Mouse (Mus musculus): Measurements from ENCODE around the gene Hibadh. TPM values are rescaled to one million over a fixed set of nuclear protein-coding genes. Genes with fewer than 3 reads are reported as not detected.
A peak's percentile ranks its signal among the peaks of the same experiment; 100 is the strongest.

Gene Hibadh
- polyA plus RNA-seq, 1 experiment from 2014 or later = 63.4 TPM

DNA sequence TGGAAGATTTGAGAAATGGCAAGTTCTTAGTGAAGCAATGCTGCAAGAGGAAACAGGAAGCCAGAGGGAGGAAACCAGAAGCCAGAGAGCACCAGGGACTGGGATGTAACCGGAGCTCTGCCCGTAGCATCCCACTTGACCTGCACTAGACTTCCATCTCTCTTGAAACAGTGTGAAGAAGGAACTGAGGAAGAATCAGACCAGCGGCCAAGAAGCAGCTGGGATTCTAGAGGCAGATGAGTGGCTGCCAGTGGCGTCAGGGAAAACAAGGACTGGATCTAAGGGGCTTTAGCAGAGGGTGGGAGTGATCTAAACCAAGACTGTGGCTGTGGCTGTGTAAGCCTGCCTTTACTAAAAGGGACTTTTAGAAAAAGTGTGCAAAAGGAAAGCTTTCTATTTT, 95.8 kb downstream of the Hibadh start:
- Histone ChIP-seq H3K4me1 (replicated peaks) (peaks cover 37% of the 10 kb centered on the region), H3K9me3 (no peaks in the 10 kb centered on the region), H3K9ac (no peak overlapping the region), H3K4me3 (no peak overlapping the region), H3K27ac (replicated peaks) (no peak overlapping the region), H3K36me3 (peaks cover 19% of the 10 kb centered on the region), H3K4me2 (no peak overlapping the region), H3K27me3 (no peaks in the 10 kb centered on the region)
- WGBS = 57% methylated on average over 4 of the region's 4 CpGs
- ATAC-seq (ENCODE audit: low read depth) = no peak

DNA sequence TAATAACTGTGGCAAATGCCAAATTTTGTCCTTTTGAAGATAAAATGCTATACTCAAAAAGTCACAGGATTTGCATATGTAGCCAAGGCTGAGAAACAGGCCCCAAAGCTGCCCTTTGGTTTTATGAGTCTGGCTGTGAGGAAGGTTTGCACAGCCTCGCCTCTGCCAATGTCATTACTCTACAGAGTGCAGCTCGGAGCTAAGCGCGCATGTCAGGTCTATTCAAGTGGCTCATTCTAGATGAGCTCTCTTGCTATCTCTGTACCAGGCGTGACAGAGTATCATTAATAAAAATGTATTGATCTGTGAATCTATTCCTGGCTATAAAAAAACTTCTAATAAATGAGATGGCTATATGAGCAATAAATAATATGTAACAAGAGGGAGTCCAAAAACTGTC, 97.7 kb downstream of the Hibadh start:
- no peaks in the 10 kb centered on the region for H3K27me3 ChIP-seq
- H3K36me3 ChIP-seq = peaks cover 24% of the 10 kb centered on the region
- no peak overlapping the region for H3K27ac ChIP-seq (replicated peaks)
- H3K9ac ChIP-seq = no peak overlapping the region
- H3K4me3 ChIP-seq = no peak overlapping the region
- no peak overlapping the region for H3K4me2 ChIP-seq
- H3K4me1 ChIP-seq (replicated peaks) = peaks cover 37% of the 10 kb centered on the region
- ATAC-seq (ENCODE audit: low read depth) = 0 out of 2 replicates have a peak, but pooled peaks have one; percentile 63
- no peaks in the 10 kb centered on the region for H3K9me3 ChIP-seq
- WGBS = 40% methylated on average over 5 of the region's 5 CpGs

DNA sequence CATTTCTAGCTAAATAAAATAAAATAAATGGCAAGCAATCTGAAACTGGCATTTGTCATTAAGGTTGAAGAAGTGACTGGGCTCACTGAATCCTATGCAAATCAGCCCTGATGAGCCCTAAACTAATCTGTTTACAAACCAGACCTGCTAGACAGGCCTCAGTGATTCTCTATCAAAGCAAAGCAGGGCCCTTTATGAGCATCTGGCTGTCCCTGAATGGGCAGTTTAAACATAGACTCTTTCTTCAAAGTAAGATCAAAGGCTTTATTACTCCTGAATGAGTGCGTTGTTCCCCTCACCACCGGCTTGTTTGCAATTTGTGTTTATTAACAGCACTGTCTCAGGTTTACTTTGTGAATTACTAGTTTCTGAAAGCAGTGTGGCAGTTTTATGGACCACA, 100.3 kb downstream of the Hibadh start:
- H3K4me2 ChIP-seq = no peak overlapping the region
- H3K36me3 ChIP-seq = peaks cover 17% of the 10 kb centered on the region
- WGBS = 8% methylated on average over 2 of the region's 2 CpGs
- H3K9ac ChIP-seq = no peak overlapping the region
- H3K27me3 ChIP-seq = no peaks in the 10 kb centered on the region
- no peak overlapping the region for H3K27ac ChIP-seq (replicated peaks)
- no peak overlapping the region for H3K4me3 ChIP-seq
- no peak for ATAC-seq (ENCODE audit: low read depth)
- peaks cover 37% of the 10 kb centered on the region for H3K4me1 ChIP-seq (replicated peaks)
- peaks cover 9% of the 10 kb centered on the region; the same call in 1 of the 2 replicates for H3K9me3 ChIP-seq

DNA sequence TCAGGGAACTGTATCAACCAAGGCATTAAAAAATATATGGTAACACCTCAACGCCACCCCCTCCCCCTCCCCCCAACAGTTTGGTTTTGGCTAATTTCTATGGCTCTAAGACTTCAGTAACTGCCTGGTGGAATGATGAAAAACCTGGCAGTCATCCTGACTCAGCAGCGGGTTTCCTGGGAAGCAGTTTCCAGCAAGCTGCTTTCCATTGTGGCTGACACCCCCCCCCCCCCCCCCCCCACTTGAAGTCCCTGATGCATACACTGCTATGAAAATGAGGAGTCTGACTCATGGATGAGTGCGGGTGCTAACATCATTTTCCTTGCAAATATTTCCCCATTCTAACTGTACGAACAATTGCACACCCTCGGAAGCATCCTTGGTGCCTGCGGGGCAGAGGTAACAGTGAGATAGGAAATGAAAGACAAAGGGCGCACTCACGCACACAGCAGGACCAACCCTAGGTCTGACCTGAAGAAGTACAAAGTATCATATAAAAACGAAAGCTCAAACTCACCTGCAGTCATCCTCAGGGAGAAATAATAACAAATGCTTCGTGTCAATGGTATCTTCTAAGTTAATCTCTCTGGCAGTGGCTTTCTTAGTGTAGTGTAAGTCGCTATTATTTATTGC, 105.0 kb downstream of the Hibadh start:
- Histone ChIP-seq H3K4me1 (replicated peaks) (peaks cover 10% of the 10 kb centered on the region), H3K4me3 (no peak overlapping the region), H3K36me3 (peaks cover 15% of the 10 kb centered on the region), H3K4me2 (no peak overlapping the region), H3K9me3 (peaks cover 9% of the 10 kb centered on the region; the same call in 1 of the 2 replicates), H3K9ac (no peak overlapping the region), H3K27ac (replicated peaks) (no peak overlapping the region), H3K27me3 (no peaks in the 10 kb centered on the region)
- 69% methylated on average over 11 of the region's 11 CpGs for WGBS
- ATAC-seq (ENCODE audit: low read depth) = no peak

DNA sequence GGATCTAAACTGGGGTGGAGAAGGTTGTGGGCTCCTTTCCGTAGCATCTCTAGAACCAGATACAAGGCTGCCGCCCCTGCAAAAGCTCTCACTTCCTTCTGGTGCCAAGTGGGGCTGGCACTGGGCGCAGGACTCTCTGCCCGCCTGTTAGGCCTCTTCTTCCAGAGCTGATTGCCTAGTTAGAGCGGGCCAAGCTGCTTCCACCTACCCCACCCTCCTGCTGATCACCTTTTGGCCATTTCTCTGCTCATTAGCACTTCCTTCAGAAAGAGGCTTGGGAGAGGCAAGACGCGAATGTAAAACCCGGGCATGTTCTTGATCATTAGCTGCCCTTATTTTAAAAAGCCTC, 108.1 kb downstream of the Hibadh start:
- no peak overlapping the region for H3K27ac ChIP-seq (replicated peaks)
- H3K4me3 ChIP-seq = no peak overlapping the region
- peaks cover 7% of the 10 kb centered on the region; the same call in 1 of the 2 replicates for H3K36me3 ChIP-seq
- ATAC-seq (ENCODE audit: low read depth) = no peak
- no peaks in the 10 kb centered on the region for H3K27me3 ChIP-seq
- peaks cover 6% of the 10 kb centered on the region; the same call in 1 of the 2 replicates for H3K9me3 ChIP-seq
- no peaks in the 10 kb centered on the region for H3K4me1 ChIP-seq (replicated peaks)
- 89% methylated on average over 8 of the region's 8 CpGs for WGBS
- H3K9ac ChIP-seq = no peak overlapping the region
- no peak overlapping the region for H3K4me2 ChIP-seq

DNA sequence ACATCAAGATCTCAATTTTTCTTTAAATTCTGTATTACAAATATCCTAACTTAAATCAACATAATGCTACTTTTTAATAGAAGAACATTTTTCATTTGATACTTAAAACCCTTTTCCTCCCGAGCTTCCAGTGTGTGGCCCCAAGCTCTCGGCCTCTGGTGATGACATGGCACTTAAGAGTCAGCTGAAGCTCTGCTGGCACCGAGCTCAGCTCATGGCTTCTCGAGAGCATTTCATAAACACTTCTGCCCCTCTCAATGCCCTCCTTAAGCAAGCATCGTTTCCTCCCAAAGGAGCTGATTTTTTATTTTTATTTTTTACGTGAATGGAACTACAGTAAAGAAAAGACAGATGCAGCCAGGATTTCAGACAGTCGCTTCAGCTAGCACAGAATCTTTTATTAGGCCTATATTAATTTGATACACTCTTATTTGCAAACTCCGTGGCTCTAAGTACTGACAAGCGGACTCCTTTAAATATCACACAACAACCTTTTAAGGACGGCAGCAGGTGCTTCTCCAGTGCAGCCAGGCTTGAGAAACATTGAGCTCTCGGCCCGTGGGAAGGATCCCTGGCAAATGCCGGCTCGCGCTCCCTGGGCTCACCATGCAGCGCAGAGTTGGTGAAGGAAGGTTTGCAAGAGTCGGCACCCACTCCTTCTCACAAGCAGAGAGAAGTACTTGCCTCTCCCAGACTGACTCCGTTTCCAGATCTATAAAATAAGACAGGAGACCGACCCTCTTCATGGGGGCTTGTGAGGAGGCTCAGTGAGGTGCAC, 108.6 kb downstream of the Hibadh start:
- 0 out of 2 replicates have a peak, but pooled peaks cover under 1% of the 10 kb centered on the region for H3K9me3 ChIP-seq
- H3K4me1 ChIP-seq (replicated peaks) = no peaks in the 10 kb centered on the region
- no peak overlapping the region for H3K9ac ChIP-seq
- H3K4me2 ChIP-seq = no peak overlapping the region
- 83% methylated on average over 19 of the region's 19 CpGs for WGBS
- H3K4me3 ChIP-seq = no peak overlapping the region
- peaks cover 1% of the 10 kb centered on the region; the same call in 1 of the 2 replicates for H3K36me3 ChIP-seq
- H3K27ac ChIP-seq (replicated peaks) = no peak overlapping the region
- no peaks in the 10 kb centered on the region for H3K27me3 ChIP-seq
- no peak for ATAC-seq (ENCODE audit: low read depth)

DNA sequence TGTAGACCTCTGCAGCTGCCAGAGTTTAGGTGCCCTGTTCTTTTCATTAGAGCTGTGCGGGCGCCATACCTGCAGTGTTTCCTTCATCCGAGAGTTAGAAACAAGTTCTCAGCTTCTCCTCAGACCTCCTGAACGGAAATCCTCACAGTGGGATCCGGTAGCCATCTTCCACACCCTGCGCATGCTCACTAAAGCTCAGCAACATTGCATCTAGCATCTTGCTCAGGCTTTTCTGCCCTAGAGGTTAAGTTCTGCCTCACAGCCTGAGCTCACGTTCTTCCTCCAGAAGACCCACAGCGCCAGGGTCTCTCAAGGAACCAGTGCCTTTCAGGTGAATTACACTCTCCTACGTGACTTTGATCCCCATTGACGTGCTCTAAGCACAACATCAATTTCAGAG, 109.3 kb downstream of the Hibadh start:
- 91% methylated on average over 10 of the region's 10 CpGs for WGBS
- ATAC-seq (ENCODE audit: low read depth) = no peak
- Histone ChIP-seq H3K36me3 (no peaks in the 10 kb centered on the region), H3K27me3 (no peaks in the 10 kb centered on the region), H3K4me1 (replicated peaks) (no peaks in the 10 kb centered on the region), H3K27ac (replicated peaks) (no peak overlapping the region), H3K9ac (no peak overlapping the region), H3K4me3 (no peak overlapping the region), H3K9me3 (no peaks in the 10 kb centered on the region), H3K4me2 (no peak overlapping the region)

DNA sequence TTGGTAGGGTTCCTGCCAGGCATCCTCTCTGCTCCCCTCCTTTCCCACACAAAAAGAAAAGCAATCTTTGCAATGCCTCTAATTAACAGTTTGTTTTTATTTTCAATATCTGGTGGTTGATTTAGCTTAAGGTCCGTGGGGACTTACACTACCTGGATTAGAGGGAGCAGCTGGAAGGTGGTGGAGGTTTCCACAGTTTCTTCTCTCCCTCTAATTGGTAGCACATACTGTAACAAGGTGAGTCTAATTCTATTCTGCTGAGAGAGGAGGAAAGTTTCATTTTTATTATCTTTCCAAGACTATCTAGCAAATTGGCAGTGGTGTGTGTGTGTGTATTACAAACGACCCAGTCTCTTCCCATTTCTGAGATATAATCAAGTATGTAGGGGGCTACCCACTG, 116.0 kb downstream of the Hibadh start:
- H3K36me3 ChIP-seq = no peaks in the 10 kb centered on the region
- H3K9ac ChIP-seq = no peak overlapping the region
- H3K9me3 ChIP-seq = no peaks in the 10 kb centered on the region
- no peaks in the 10 kb centered on the region for H3K27me3 ChIP-seq
- no peak overlapping the region for H3K4me3 ChIP-seq
- H3K27ac ChIP-seq (replicated peaks) = no peak overlapping the region
- 57% methylated on average over 2 of the region's 2 CpGs for WGBS
- no peaks in the 10 kb centered on the region for H3K4me1 ChIP-seq (replicated peaks)
- H3K4me2 ChIP-seq = no peak overlapping the region
- no peak for ATAC-seq (ENCODE audit: low read depth)

DNA sequence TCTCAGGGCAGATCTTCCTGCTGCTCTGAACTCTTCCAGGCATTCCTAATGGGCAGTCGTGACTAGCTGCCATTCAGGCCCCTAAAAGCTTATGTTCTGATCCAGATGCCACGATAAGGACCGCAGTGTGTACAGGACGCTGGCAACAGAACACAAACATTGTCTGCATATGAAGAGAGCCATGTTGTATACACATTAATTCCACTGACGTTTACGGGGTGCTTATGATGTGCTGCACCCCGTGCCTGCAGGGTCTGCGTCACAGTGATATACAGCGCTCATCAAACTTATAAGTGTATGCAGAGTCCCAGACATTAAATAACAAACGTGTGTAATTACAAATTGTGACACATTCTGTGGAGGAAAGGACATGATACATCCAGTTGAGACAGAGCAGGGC, 121.5 kb downstream of the Hibadh start:
- WGBS = 76% methylated on average over 10 of the region's 10 CpGs
- H3K36me3 ChIP-seq = no peaks in the 10 kb centered on the region
- H3K9me3 ChIP-seq = no peaks in the 10 kb centered on the region
- H3K27ac ChIP-seq (replicated peaks) = no peak overlapping the region
- no peak overlapping the region for H3K4me3 ChIP-seq
- no peak overlapping the region for H3K9ac ChIP-seq
- H3K4me2 ChIP-seq = no peak overlapping the region
- ATAC-seq (ENCODE audit: low read depth) = no peak
- peaks cover 13% of the 10 kb centered on the region for H3K4me1 ChIP-seq (replicated peaks)
- no peaks in the 10 kb centered on the region for H3K27me3 ChIP-seq

DNA sequence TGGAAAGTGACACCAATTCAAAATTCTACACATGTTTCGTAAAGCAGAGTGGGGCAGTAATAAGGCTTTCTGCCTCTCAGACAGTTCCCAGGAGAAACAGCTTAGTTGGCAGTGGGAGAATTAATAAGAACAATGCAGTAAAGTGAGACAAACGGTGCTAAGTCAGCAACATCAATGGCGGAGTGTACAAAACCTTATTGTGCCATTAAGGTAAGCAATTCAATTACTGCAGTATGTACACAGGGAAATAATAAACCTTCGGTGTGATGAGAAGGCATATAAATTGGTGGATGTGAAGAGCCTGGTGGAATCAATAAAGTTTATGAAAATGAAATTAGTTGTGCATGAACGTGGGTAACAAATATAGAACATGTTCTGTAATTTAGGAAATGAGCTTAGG, 122.9 kb downstream of the Hibadh start:
- H3K4me3 ChIP-seq = no peak overlapping the region
- H3K4me1 ChIP-seq (replicated peaks) = peaks cover 19% of the 10 kb centered on the region
- H3K4me2 ChIP-seq = no peak overlapping the region
- no peaks in the 10 kb centered on the region for H3K27me3 ChIP-seq
- no peaks in the 10 kb centered on the region for H3K36me3 ChIP-seq
- 36% methylated on average over 5 of the region's 5 CpGs for WGBS
- ATAC-seq (ENCODE audit: low read depth) = peak; percentile 73
- H3K9ac ChIP-seq = no peak overlapping the region
- H3K9me3 ChIP-seq = no peaks in the 10 kb centered on the region
- H3K27ac ChIP-seq (replicated peaks) = peak overlapping the region; percentile 74; the same call in 1 of the 2 replicates

DNA sequence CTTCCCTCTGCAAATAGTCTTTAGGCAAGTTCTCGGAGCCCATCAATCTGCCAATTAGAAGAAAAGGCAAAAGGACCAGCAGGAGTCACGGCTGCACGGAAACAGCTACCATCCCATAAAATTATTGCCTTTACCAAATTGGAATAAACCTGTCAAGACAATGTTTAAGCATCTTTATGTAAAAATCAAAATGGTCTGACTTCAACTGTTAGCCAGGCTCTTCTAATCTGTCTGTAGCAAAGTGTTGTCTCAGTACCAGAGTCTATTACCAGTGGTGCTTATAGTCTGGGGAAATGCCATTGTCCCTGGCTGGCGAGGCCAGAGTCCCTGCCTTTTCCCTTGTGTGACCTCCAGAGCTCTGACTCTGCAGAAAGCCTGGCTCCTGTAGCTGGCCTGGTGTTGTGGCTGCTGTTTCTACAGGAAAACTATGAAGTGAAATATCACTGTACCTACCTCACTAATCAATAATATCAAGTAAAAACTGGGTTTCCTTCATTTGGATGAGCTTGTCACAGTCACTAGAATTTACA, 126.2 kb downstream of the Hibadh start:
- Histone ChIP-seq H3K4me3 (no peak overlapping the region), H3K4me1 (replicated peaks) (peaks cover 19% of the 10 kb centered on the region), H3K9ac (no peak overlapping the region), H3K27ac (replicated peaks) (no peak overlapping the region), H3K4me2 (no peak overlapping the region), H3K9me3 (no peaks in the 10 kb centered on the region), H3K27me3 (no peaks in the 10 kb centered on the region), H3K36me3 (no peaks in the 10 kb centered on the region)
- 3% methylated on average over 4 of the region's 4 CpGs for WGBS
- ATAC-seq (ENCODE audit: low read depth) = no peak

DNA sequence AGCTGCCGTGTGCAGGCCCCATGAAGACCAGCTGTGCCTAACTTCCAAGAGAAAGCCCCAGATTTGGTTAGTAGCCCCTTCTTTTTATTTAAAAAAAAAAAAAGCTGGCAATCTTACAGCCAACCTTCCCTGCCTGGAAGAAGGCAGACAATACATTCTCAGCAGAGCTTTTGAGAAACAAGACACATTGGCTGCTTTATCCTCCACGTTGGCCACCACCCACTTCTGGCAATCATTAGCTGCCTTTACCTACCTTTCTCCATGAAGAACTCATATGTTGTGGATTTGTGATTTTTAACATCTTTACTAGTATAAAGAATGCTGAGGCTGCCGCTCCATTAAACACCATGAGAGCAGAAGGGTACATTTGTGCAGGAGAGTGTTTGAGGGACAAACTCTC, 131.4 kb downstream of the Hibadh start:
- no peak for ATAC-seq (ENCODE audit: low read depth)
- H3K9ac ChIP-seq = no peak overlapping the region
- H3K4me1 ChIP-seq (replicated peaks) = peaks cover 10% of the 10 kb centered on the region
- no peaks in the 10 kb centered on the region for H3K9me3 ChIP-seq
- 87% methylated on average over 3 of the region's 3 CpGs for WGBS
- no peak overlapping the region for H3K4me2 ChIP-seq
- no peak overlapping the region for H3K27ac ChIP-seq (replicated peaks)
- H3K27me3 ChIP-seq = no peaks in the 10 kb centered on the region
- H3K4me3 ChIP-seq = no peak overlapping the region
- no peaks in the 10 kb centered on the region for H3K36me3 ChIP-seq

All from neural tube, embryonic 13.5 days (tissue).